Mouse (Mus musculus) myocyte (in vitro differentiated cells): ENCODE measurements around the gene Pxmp4.

ENCODE experiments used
- E2F4 ChIP-seq: IDR thresholded peaks from one replicate; pipeline ENCODE4 v1.6.1; 2011; ENCODE audit warnings: mild to moderate bottlenecking, control low read depth, moderate library complexity; ENCODE audit not compliant: insufficient read depth
- MAX ChIP-seq: IDR thresholded peaks from one replicate; pipeline ENCODE4 v1.6.1; 2011; ENCODE audit warnings: low read depth, mild to moderate bottlenecking, control low read depth
- MYOG ChIP-seq, 3 experiments: IDR thresholded peaks; one replicate each; pipeline ENCODE4 v1.6.1; 2011; ENCODE audit warnings: control low read depth in 2 of 3, low read depth in 2 of 3, mild to moderate bottlenecking in 2 of 3; ENCODE audit not compliant: insufficient read length in 2 of 3, control insufficient read depth in 1 of 3, insufficient read depth in 1 of 3
- POLR2A ChIP-seq: IDR thresholded peaks from one replicate; pipeline ENCODE4 v1.6.1; 2011; ENCODE audit warnings: low read depth, mild to moderate bottlenecking, control low read depth, moderate library complexity; ENCODE audit not compliant: insufficient read length
- POLR2AphosphoS2 ChIP-seq: IDR thresholded peaks from one replicate; pipeline ENCODE4 v1.6.1; 2011; ENCODE audit warnings: low read depth, control low read depth; ENCODE audit not compliant: insufficient read length
- SRF ChIP-seq: IDR thresholded peaks from one replicate; pipeline ENCODE4 v1.6.1; 2011; ENCODE audit warnings: low read depth; ENCODE audit not compliant: control insufficient read depth, insufficient read length
- TCF12 ChIP-seq: IDR thresholded peaks from one replicate; pipeline ENCODE4 v1.6.1; 2011; ENCODE audit warnings: mild to moderate bottlenecking, control low read depth; ENCODE audit not compliant: poor library complexity, insufficient read depth, severe bottlenecking
- USF1 ChIP-seq: IDR thresholded peaks from one replicate; pipeline ENCODE4 v1.6.1; 2011; ENCODE audit warnings: low read depth, mild to moderate bottlenecking, control low read depth, moderate library complexity

GRCm38 (mm10) chr2:154576876-154577743, 26.4 kb downstream of the Pxmp4 start:
- TF ChIP-seq POLR2A: no peak
- TF ChIP-seq USF1: no peak
- TF ChIP-seq MAX: no peak
- no peak for TF ChIP-seq E2F4
- peak in 1 of 3 experiments; percentile 40 for TF ChIP-seq MYOG (IDR thresholded peaks at IDR 0.05; ENCODE audit: control insufficient read depth in 1 of 3, insufficient read depth in 1 of 3, insufficient read length in 2 of 3, low read depth in 2 of 3)
- no peak for TF ChIP-seq SRF
- no peak for TF ChIP-seq TCF12
- no peak for TF ChIP-seq POLR2AphosphoS2
